Mouse (Mus musculus): ENCODE results near the gene Id1. TPM values are rescaled to one million over a fixed set of nuclear protein-coding genes. Genes with fewer than 3 reads are reported as not detected.

Gene Id1
- polyA plus RNA-seq, 1 experiment from 2014 or later = 76.1 TPM

GRCm38 (mm10) chr2:152753944-152754711 is 18.1 kb downstream of the Id1 start, which contains the start of gene Cox4i2:
TSS of gene Cox4i2 (plus strand) at chr2:152754173.
- Histone ChIP-seq H3K9ac (ENCODE audit: low read depth, low read length) (no peak within 1 kb of the TSS), H3K27me3 (replicated peaks; ENCODE audit: control insufficient read depth, insufficient read depth, low read length) (no peaks in the 10 kb centered on the region), H3K4me3 (ENCODE audit: low read depth, low read length) (peak within 1 kb of the TSS; percentile 11), H3K4me1 (replicated peaks; ENCODE audit: control insufficient read depth, insufficient read depth, low read length) (no peaks in the 10 kb centered on the region), H3K27ac (ENCODE audit: low read depth, low read length) (no peak within 1 kb of the TSS), H3K36me3 (ENCODE audit: control insufficient read depth, insufficient read depth) (no peaks in the 10 kb centered on the region), H3K9me3 (ENCODE audit: control insufficient read depth) (no peaks in the 10 kb centered on the region), H3K4me2 (replicated peaks; ENCODE audit: low read depth) (peak within 1 kb of the TSS; percentile 61)
- WGBS = 18% methylated on average over 30 of the region's 30 CpGs
- TF ChIP-seq CTCF (IDR thresholded peaks at IDR 0.05; ENCODE audit: low read depth) = no peak
- no peak for ATAC-seq

- no peaks in the 10 kb centered on the region for H3K36me3 ChIP-seq (ENCODE audit: control insufficient read depth, insufficient read depth)
- no peak overlapping the region for H3K4me3 ChIP-seq (ENCODE audit: low read depth, low read length)
- H3K4me1 ChIP-seq (replicated peaks; ENCODE audit: control insufficient read depth, insufficient read depth, low read length) = no peaks in the 10 kb centered on the region
- no peaks in the 10 kb centered on the region for H3K27me3 ChIP-seq (replicated peaks; ENCODE audit: control insufficient read depth, insufficient read depth, low read length)
- 79% methylated on average over 17 of the region's 17 CpGs for WGBS
- H3K9me3 ChIP-seq (ENCODE audit: control insufficient read depth) = no peaks in the 10 kb centered on the region
- no peak for ATAC-seq
- no peak overlapping the region for H3K4me2 ChIP-seq (replicated peaks; ENCODE audit: low read depth)
- H3K9ac ChIP-seq (ENCODE audit: low read depth, low read length) = no peak overlapping the region
- H3K27ac ChIP-seq (ENCODE audit: low read depth, low read length) = no peak overlapping the region
- no peak for TF ChIP-seq CTCF (IDR thresholded peaks at IDR 0.05; ENCODE audit: low read depth)
These were observed 20.7 kb downstream of the Id1 start for GRCm38 (mm10) chr2:152756474-152757393.

GRCm38 (mm10) chr2:152757478-152757877 is 21.4 kb downstream of the Id1 start:
- no peaks in the 10 kb centered on the region for H3K4me1 ChIP-seq (replicated peaks; ENCODE audit: control insufficient read depth, insufficient read depth, low read length)
- 70% methylated on average over 2 of the region's 2 CpGs for WGBS
- TF ChIP-seq CTCF (IDR thresholded peaks at IDR 0.05; ENCODE audit: low read depth) = no peak
- H3K4me3 ChIP-seq (ENCODE audit: low read depth, low read length) = no peak overlapping the region
- no peak overlapping the region for H3K9ac ChIP-seq (ENCODE audit: low read depth, low read length)
- no peak overlapping the region for H3K4me2 ChIP-seq (replicated peaks; ENCODE audit: low read depth)
- no peaks in the 10 kb centered on the region for H3K36me3 ChIP-seq (ENCODE audit: control insufficient read depth, insufficient read depth)
- H3K27me3 ChIP-seq (replicated peaks; ENCODE audit: control insufficient read depth, insufficient read depth, low read length) = no peaks in the 10 kb centered on the region
- H3K27ac ChIP-seq (ENCODE audit: low read depth, low read length) = no peak overlapping the region
- no peaks in the 10 kb centered on the region for H3K9me3 ChIP-seq (ENCODE audit: control insufficient read depth)
- no peak for ATAC-seq

- H3K9ac ChIP-seq (ENCODE audit: low read depth, low read length) = no peak overlapping the region
- H3K36me3 ChIP-seq (ENCODE audit: control insufficient read depth, insufficient read depth) = no peaks in the 10 kb centered on the region
- no peaks in the 10 kb centered on the region for H3K9me3 ChIP-seq (ENCODE audit: control insufficient read depth)
- WGBS = 34% methylated on average over 4 of the region's 4 CpGs
- no peak overlapping the region for H3K4me2 ChIP-seq (replicated peaks; ENCODE audit: low read depth)
- H3K4me1 ChIP-seq (replicated peaks; ENCODE audit: control insufficient read depth, insufficient read depth, low read length) = no peaks in the 10 kb centered on the region
- H3K27me3 ChIP-seq (replicated peaks; ENCODE audit: control insufficient read depth, insufficient read depth, low read length) = no peaks in the 10 kb centered on the region
- TF ChIP-seq CTCF (IDR thresholded peaks at IDR 0.05; ENCODE audit: low read depth) = no peak
- H3K4me3 ChIP-seq (ENCODE audit: low read depth, low read length) = no peak overlapping the region
- ATAC-seq = no peak
- H3K27ac ChIP-seq (ENCODE audit: low read depth, low read length) = no peak overlapping the region
These were observed 22.3 kb downstream of the Id1 start for GRCm38 (mm10) chr2:152758351-152758750.

GRCm38 (mm10) chr2:152763310-152763709 is 27.3 kb downstream of the Id1 start:
- no peaks in the 10 kb centered on the region for H3K9me3 ChIP-seq (ENCODE audit: control insufficient read depth)
- no peak overlapping the region for H3K9ac ChIP-seq (ENCODE audit: low read depth, low read length)
- H3K36me3 ChIP-seq (ENCODE audit: control insufficient read depth, insufficient read depth) = no peaks in the 10 kb centered on the region
- H3K27me3 ChIP-seq (replicated peaks; ENCODE audit: control insufficient read depth, insufficient read depth, low read length) = no peaks in the 10 kb centered on the region
- WGBS = 67% methylated on average over 6 of the region's 6 CpGs
- H3K4me1 ChIP-seq (replicated peaks; ENCODE audit: control insufficient read depth, insufficient read depth, low read length) = no peaks in the 10 kb centered on the region; the same call in 1 of the 2 replicates
- H3K27ac ChIP-seq (ENCODE audit: low read depth, low read length) = no peak overlapping the region
- no peak overlapping the region for H3K4me3 ChIP-seq (ENCODE audit: low read depth, low read length)
- H3K4me2 ChIP-seq (replicated peaks; ENCODE audit: low read depth) = no peak overlapping the region
- no peak for TF ChIP-seq CTCF (IDR thresholded peaks at IDR 0.05; ENCODE audit: low read depth)
- ATAC-seq = no peak
